Mouse (Mus musculus): ENCODE data around the gene Rdh13.

Rdh13 gene

GRCm38 (mm10) chr7:4445216-4445791, at the start of gene Rdh13:
Gene Rdh13, minus strand, starts transcription at chr7:4445649.
- in situ Hi-C loops (cut with MboI, MseI), result loop anchor here (10.0 kb wide), 1 partner anchor 1839 kb away; the partner anchor contains the start of gene Zfp667

DNA sequence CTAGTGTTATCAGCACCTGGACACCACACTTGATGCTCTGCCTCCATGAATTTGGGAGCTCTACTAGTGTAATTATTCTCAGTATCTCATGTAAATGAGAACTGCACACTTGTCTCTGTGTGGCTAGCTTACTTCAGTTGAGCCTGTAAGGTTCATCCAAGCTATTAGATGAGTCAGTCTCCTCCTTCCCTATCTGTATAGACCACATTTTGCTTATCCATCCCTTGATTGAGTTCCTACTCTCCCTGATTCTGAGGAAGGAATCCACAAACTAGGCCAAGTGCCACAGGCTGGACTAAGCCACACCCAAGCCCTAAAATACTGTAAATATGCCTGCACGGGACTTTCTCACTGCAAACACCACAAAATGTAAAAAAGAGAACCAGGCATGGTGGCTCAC, 48.5 kb upstream of the Rdh13 start:
- in situ Hi-C loops (cut with MboI, MseI), result no loop called here

- in situ Hi-C loops (cut with MboI, MseI), result no loop called here
Observed at GRCm38 (mm10) chr7:4492284-4493224, 47.1 kb upstream of the Rdh13 start.

DNA sequence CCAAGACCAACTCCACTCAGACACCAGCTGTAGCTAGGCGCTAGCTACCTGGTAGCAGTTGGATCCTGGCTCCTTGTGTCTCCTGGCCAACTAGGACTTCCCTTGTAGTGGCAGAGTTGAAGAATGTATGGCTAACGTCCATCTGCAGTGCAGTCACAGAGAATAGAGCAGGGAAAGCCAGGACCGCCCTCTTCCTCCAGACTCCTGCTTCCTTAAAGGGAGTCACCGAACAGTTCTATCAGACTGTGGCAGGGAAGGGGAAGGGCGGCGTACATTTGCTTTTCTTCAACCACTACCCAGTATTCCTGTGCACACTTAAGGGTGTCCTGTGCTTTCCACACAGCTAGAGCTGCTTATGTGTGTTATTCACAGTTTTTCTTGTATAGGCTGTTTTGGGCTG, 45.9 kb upstream of the Rdh13 start:
- in situ Hi-C loops (cut with MboI, MseI), result no loop called here

- in situ Hi-C loops (cut with MboI, MseI), result no loop called here
Observed at GRCm38 (mm10) chr7:4482281-4482680, 36.8 kb upstream of the Rdh13 start.

DNA sequence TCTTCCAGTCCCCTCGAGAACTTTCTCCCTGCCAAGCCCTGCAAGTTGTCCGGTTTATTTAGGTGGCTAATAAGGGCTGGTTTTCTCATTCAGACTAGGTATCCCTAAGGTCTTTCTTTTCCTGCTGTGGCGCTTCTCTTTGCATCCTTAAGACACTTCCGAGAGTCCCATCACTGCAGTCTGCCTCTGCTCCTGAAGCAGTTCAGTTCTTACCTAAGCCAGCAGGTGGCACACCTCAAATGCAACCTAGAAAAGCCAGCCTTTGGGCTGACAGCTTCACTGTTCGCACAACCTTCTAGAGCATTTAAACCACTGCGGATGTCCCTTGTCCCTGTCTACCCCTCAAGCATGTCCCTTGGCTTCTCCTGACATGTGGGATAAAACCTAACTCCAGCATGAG, 34.2 kb upstream of the Rdh13 start:
- in situ Hi-C loops (cut with MboI, MseI), result no loop called here

DNA sequence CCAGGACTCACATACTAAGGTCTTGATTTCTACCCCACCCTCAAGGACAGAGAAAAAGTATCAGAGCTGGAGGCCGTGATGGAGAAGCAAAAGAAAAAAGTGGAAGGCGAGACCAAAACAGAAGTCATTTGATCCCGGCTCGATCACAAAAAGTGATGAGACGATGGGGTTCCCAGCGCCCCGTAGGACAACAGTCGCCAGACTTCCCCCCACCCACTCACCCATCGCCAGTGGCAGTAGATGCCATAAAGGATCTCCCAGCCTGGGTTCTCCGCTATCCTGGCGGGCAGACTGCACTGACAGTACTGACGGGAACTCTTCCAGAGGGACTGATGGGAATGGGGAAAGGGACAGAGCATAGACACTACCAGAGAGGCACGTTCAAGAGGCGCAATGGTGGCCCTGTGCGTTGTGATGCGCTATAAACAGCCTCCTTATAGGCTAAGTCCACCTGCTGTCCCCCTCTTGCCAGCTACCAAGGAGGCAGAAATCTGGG, 33.4 kb upstream of the Rdh13 start:
- in situ Hi-C loops (cut with MboI, MseI), result no loop called here

- in situ Hi-C loops (cut with MboI, MseI), result no loop called here
Observed at GRCm38 (mm10) chr7:4478021-4478795, 32.8 kb upstream of the Rdh13 start.

DNA sequence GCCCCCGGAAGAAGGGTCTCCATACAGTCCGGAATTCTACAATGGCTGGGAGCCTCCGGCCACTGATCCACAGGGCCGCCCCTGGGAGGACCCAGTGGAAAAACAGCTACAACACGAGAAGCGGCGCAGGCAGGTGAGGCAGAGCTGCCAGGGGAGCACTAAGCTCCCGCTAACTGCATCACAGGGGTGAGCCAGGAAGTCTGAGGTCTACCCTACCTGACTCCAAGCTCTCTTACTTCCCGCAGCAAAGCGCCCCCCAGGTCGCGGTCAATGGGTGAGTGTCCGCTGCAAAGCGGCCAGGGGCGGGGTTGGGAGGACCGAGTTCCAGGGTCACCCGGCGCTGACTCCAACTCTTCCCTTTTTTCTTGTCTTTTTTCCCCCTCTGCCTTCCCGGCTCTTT, 28.5 kb upstream of the Rdh13 start:
- in situ Hi-C loops (cut with MboI, MseI), result loop anchor here (25.0 kb wide), 1 partner anchor 1688 kb away; the partner anchor contains the start of genes Zfp444 and Zfp787

- in situ Hi-C loops (cut with MboI, MseI), result loop anchor here (25.0 kb wide), 1 partner anchor 1691 kb away; the partner anchor contains the start of genes Zfp444 and Zfp787
Observed at GRCm38 (mm10) chr7:4471179-4471555, 25.7 kb upstream of the Rdh13 start.

- in situ Hi-C loops (cut with MboI, MseI), result loop anchor here (25.0 kb wide), 1 partner anchor 1692 kb away; the partner anchor contains the start of genes Zfp444 and Zfp787
Observed at GRCm38 (mm10) chr7:4470275-4471178, 25.1 kb upstream of the Rdh13 start.

GRCm38 (mm10) chr7:4467801-4468200, 22.4 kb upstream of the Rdh13 start:
- in situ Hi-C loops (cut with MboI, MseI), result loop anchor here (25.0 kb wide), 1 partner anchor 1694 kb away; the partner anchor contains the start of genes Zfp444 and Zfp787

DNA sequence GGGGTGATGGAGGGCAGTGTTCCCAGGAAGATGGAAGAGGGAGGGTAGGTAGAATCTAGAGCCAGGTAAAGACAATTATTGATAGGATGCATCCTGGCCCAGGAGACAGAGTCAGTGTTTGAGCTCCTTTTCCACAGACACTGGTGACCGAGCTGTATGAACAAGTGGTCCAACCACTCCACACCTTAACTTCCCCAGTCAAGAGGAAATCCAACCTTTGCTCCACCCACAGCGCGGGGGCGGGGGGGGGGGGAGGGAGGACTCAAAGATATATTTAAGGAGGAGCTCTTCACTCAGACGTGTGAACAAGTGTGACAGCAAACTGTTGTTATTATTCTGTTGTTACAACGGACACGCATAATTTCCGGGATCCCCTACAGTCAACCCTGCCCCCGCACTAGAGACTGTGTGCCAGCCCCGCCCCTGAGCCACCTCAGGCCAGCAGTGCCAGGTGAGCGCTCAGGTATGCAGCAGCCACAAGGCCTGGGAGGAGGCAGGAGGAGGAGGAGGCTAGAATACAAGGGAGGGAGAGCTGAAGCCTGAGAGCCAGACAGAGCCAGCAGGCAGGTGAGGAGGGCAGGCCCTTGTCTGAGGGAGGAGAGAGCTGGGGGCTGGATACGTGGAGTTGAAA, 18.9 kb upstream of the Rdh13 start:
- in situ Hi-C loops (cut with MboI, MseI), result loop anchor here (25.0 kb wide), 1 partner anchor 1698 kb away; the partner anchor contains the start of genes Zfp444 and Zfp787

GRCm38 (mm10) chr7:4460576-4461434, 15.4 kb upstream of the Rdh13 start, which contains the start of gene Eps8l1:
Gene Eps8l1, plus strand, starts transcription at chr7:4460674.
- in situ Hi-C loops (cut with MboI, MseI), result loop anchor here (25.0 kb wide), 1 partner anchor 1701 kb away; the partner anchor contains the start of genes Zfp444 and Zfp787

- in situ Hi-C loops (cut with MboI, MseI), result loop anchor here (25.0 kb wide), 1 partner anchor 1710 kb away; the partner anchor contains the start of genes Zfp444 and Zfp787
Observed at GRCm38 (mm10) chr7:4452644-4453043, 7.2 kb upstream of the Rdh13 start.

- in situ Hi-C loops (cut with MboI, MseI), result loop anchor here (10.0 kb wide), 1 partner anchor 1836 kb away; the partner anchor contains the start of gene Zfp667
Observed at GRCm38 (mm10) chr7:4449211-4449610, 3.8 kb upstream of the Rdh13 start.

DNA sequence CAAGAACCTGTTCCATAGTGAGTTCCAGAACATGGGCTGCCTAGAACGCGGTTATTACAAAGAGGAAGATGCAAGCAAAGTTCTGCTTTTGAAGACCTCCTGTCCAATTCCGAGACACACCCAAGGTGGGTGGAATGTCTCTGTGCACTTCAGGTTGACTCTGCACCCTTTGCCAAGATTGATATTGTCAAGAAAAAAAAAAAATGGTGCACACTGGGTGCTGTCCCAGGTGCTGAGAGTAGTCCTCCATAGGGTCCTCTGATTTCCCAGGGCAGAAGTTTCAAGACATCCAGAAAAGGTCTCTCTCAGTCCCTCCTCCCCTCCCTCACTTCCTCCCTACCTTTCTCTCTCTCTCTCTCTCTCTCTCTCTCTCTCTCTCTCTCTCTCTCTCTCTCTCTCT, 3.0 kb upstream of the Rdh13 start:
- in situ Hi-C loops (cut with MboI, MseI), result loop anchor here (10.0 kb wide), 1 partner anchor 1836 kb away; the partner anchor contains the start of gene Zfp667

DNA sequence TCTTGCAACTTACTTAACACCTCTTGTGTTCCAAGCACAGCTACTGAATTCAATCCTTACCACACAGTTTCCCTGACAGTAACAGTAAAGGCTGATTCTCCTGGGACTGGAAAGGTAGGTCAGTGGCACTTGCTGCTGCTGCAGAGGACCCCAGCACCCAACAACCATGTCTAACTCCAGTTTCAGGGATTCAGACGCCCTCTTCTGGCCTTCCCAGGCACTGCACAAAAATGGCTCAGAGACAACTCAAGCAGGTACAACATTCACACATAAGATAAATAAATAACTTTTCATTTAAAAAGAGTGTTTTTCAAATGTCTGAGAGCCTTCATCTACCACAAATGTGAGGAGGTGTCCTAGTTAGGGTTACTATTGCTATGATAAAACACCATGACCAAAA, 1.7 kb upstream of the Rdh13 start:
- in situ Hi-C loops (cut with MboI, MseI), result loop anchor here (10.0 kb wide), 1 partner anchor 1838 kb away; the partner anchor contains the start of gene Zfp667
